Mouse (Mus musculus) frontal cortex, postnatal 10 days (tissue): ENCODE data around the gene Prpf40a.

Experiments
- DNase-seq, 2 experiments: peaks; one replicate each; pipeline ENCODE4 v3.0.0; 2022; ENCODE audit warnings: low spot score in 2 of 2, mixed read lengths in 1 of 2

Prpf40a gene

GRCm38 (mm10) chr2:53106056-53106455 is 85.0 kb downstream of the Prpf40a start:
- DNase-seq, result no peak

GRCm38 (mm10) chr2:53105408-53105807 is 85.7 kb downstream of the Prpf40a start:
- no peak for DNase-seq

- no peak for DNase-seq
These were observed 88.2 kb downstream of the Prpf40a start for GRCm38 (mm10) chr2:53102901-53103300.

GRCm38 (mm10) chr2:53101885-53102740 is 89.0 kb downstream of the Prpf40a start:
- no peak for DNase-seq

GRCm38 (mm10) chr2:53100093-53100492 is 91.0 kb downstream of the Prpf40a start:
- no peak for DNase-seq

- DNase-seq, result no peak
These were observed 95.6 kb downstream of the Prpf40a start for GRCm38 (mm10) chr2:53095489-53095888.

GRCm38 (mm10) chr2:53095031-53095430 is 96.1 kb downstream of the Prpf40a start:
- no peak for DNase-seq

- DNase-seq, result no peak
These were observed 102.3 kb downstream of the Prpf40a start for GRCm38 (mm10) chr2:53088744-53089143.

- peak in 1 of 2 experiments; percentile 22 for DNase-seq
These were observed 105.4 kb downstream of the Prpf40a start for GRCm38 (mm10) chr2:53085617-53086202.
